Mouse (Mus musculus) lung, adult 2 months (tissue): ENCODE data around the gene Prkx.

ENCODE experiments used
- CTCF ChIP-seq: fragments of 200-500 bp; IDR thresholded peaks from 2 replicates; pipeline ENCODE4 v1.5.1; 2011; ENCODE audit warnings: mild to moderate bottlenecking, low read length, control low read depth; ENCODE audit not compliant: insufficient read depth
- POLR2A ChIP-seq: fragments of 200-500 bp; IDR thresholded peaks from 2 replicates; pipeline ENCODE4 v1.6.1; 2011; ENCODE audit warnings: low read depth, mild to moderate bottlenecking, control low read depth, low read length, borderline replicate concordance; ENCODE audit errors: extremely low read depth

DNA sequence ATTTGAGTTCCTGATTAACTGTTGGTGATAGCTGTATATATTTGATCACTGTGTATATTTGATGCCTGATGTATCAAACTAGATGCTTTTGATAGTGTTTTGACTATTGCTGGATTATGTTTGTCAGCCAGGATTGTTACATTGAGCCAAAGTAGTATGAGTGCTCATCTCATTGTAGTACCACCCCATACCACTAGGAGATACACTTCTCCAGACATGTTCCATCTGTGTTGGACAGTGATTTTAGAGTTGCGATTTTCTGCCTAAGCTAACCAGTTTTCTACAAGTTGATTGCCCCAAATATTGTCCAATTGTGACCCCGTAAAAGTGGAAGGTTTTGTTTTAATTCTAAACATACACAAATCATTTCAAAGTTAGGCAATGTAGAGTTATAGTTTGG lies 51.8 kb downstream of the Prkx start:
- TF ChIP-seq CTCF: no peak
- no peak for TF ChIP-seq POLR2A
